Mouse (Mus musculus): ENCODE measurements around the gene Abca6. TPM values are rescaled to one million over a fixed set of nuclear protein-coding genes. Genes with fewer than 3 reads are reported as not detected.

Gene Abca6
- polyA plus RNA-seq (2014; fragmentation: Illumina TruSeq; extraction: RNeasy Lipid Tissue Mini Kit (QIAGEN cat#74804)), result 39.9 TPM

GRCm38 (mm10) chr11:110251534-110251933 is at the start of gene Abca6:
Gene Abca6 (minus strand): TSS chr11:110251776.

DNA sequence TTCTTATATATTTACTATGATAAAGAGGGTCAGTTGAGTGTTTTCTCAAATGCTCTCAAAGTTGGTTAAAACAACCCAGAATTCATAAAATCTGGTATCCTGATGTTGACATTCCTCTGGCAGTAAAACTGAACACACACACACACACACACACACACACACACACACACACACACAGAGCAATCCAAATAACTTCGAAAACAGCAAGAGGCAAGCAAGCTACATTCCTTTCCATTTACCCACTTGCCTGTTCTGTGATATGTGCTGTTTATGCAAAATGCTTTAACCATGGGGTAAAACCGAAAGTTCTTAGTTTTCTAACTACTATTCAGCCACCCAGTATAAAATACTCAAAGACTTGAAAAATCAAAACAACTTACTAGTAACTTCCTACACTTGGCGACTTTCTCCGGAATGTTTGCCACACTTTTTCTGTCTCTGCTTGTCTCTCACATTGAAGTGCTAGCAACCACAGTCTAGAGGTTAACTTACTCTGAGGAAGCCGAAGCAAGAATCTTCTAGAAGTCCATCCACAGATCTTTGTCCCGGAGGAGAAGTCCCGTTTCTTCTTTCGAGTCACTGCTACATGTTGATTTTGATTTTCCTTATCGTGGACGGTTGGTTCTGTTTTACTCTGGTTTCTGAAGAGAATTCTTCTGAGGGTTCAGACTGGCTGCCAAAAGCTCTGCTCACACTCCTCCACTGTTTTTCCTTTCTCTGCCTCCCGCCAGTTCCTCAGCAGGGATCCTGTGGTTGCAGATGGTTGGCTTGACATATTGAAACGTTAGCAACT is 83.9 kb downstream of the Abca6 start, which contains the start of gene Abca9:
Gene Abca9 (minus strand): TSS at position 738 of the 793 bp plus-strand sequence.

Other genes starting within 250 kb of the Abca6 start
- gene Abca8a, start 155.8 kb downstream of the Abca6 start, polyA plus RNA-seq (2014; fragmentation: Illumina TruSeq; extraction: RNeasy Lipid Tissue Mini Kit (QIAGEN cat#74804)), result 65.2 TPM
- gene Abca9, start 83.6 kb downstream of the Abca6 start, polyA plus RNA-seq (2014; fragmentation: Illumina TruSeq; extraction: RNeasy Lipid Tissue Mini Kit (QIAGEN cat#74804)), result 55.0 TPM
- 26.6 TPM for gene Abca5, start 85.9 kb upstream of the Abca6 start, polyA plus RNA-seq (2014; fragmentation: Illumina TruSeq; extraction: RNeasy Lipid Tissue Mini Kit (QIAGEN cat#74804))
- 21.4 TPM for gene Map2k6, start 147.3 kb upstream of the Abca6 start, polyA plus RNA-seq (2014; fragmentation: Illumina TruSeq; extraction: RNeasy Lipid Tissue Mini Kit (QIAGEN cat#74804))

Measured in ovary, adult 10 weeks (tissue).